Mouse (Mus musculus) brain, embryonic 14.5 days (tissue): ENCODE measurements around the gene Eipr1. TPM values are rescaled to one million over a fixed set of nuclear protein-coding genes. Genes with fewer than 3 reads are reported as not detected.

Source experiments
- DNase-seq: peaks from one replicate; pipeline ENCODE4 v3.0.0-alpha.2; 2011; ENCODE audit warnings: low read depth
- CTCF ChIP-seq: fragments of 200-500 bp; IDR thresholded peaks from 2 replicates; pipeline ENCODE4 v1.5.1; 2012; ENCODE audit warnings: inconsistent platforms, mild to moderate bottlenecking, moderate library complexity, borderline replicate concordance; ENCODE audit not compliant: insufficient read depth, insufficient read length; ENCODE audit errors: extremely low read depth
- POLR2A ChIP-seq: fragments of 200-500 bp; IDR thresholded peaks from 2 replicates; pipeline ENCODE4 v1.6.1; 2012; ENCODE audit warnings: mild to moderate bottlenecking, inconsistent platforms, borderline replicate concordance; ENCODE audit not compliant: poor library complexity, insufficient read depth, insufficient read length, severe bottlenecking; ENCODE audit errors: extremely low read depth
- polyA plus RNA-seq: library from polyadenylated mRNA; depleted of rRNA; stranded (reverse); fragments of >200 nt; gene quantifications from 2 replicates; pipeline ENCODE4 v1.2.3, GENCODE M21; 2012

Gene Eipr1
- polyA plus RNA-seq, 1 experiment, result 57.1 TPM

GRCm38 (mm10) chr12:28734271-28734670 is 17.3 kb upstream of the Eipr1 start:
- TF ChIP-seq POLR2A (no peak), CTCF (no peak)

GRCm38 (mm10) chr12:28735293-28735692 is 16.3 kb upstream of the Eipr1 start:
- TF ChIP-seq POLR2A (no peak), CTCF (no peak)
- DNase-seq, result no peak

More at GRCm38 (mm10) chr12:28734271-28734670, 17.3 kb upstream of the Eipr1 start:
- DNase-seq, result no peak

DNA sequence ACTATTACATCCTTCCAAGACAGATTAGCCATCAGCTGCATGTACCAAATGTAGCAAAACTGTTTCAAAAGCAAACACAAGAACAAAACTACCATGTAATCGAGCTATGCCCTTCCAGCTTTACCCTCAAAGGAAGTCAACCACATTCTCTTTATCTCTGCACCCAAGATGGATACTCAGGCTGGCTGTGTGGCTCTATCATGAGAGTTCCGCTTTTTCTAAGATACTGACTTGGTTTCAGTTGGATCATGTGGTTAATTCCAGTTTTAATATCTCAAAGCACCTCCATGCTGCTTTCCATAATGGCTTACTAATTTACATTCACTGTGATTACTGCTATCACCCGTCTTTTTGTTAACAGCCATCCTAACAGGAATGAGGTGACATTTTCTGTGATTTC is 8.3 kb upstream of the Eipr1 start:
- peak; percentile 22 for DNase-seq
- TF ChIP-seq POLR2A, result no peak
- no peak for TF ChIP-seq CTCF

- no peak for TF ChIP-seq CTCF
- TF ChIP-seq POLR2A, result peak; percentile 40; the same call in 1 of the 2 replicates
These were observed 1.5 kb upstream of the Eipr1 start, which contains the start of gene Trappc12 for GRCm38 (mm10) chr12:28750021-28750633. Gene Trappc12 (minus strand): TSS chr12:28750472.

DNA sequence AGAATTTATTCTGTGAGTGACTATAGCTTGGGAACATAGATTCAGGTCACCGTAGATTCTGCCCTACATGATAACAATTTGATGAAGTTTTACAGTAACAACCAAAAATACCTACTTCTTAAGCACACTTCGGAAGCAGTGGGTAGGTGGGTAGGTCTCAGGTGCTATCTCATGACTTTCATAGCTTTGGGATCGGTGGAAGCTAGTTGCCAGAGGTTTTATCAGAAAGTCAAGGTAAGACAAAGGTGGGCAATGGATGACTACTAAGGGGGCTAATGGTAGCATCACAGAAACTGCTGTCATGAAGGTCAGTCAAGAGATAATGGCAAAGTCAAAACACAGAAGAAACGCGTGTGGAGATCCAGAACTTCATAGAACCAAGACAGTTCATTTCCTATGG is 727 bp upstream of the Eipr1 start:
- DNase-seq, result no peak
- no peak for TF ChIP-seq CTCF
- TF ChIP-seq POLR2A, result no peak

More at GRCm38 (mm10) chr12:28750021-28750633, 1.5 kb upstream of the Eipr1 start, which contains the start of gene Trappc12:
- peak; percentile 98 for DNase-seq

GRCm38 (mm10) chr12:28756019-28756418 is 4.4 kb downstream of the Eipr1 start:
- no peak for DNase-seq
- no peak for TF ChIP-seq CTCF
- TF ChIP-seq POLR2A, result no peak

DNA sequence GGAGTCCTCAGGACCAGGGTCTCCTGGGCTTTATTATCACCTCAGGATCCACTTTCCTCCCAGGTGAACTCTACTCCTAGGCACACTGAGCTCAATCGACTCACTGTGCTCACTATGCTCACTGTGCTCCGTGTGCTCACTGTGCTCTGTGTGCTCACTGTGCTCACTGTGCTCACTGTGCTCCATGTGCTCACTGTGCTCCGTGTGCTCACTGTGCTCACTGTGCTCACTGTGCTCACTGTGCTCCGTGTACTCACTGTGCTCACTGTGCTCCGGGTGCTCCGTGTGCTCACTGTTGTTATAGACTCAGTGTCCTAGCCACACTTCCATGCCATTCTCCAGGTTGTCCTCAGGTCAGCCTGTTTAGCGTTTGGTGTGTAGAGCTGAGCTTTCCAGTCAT is 18.4 kb downstream of the Eipr1 start:
- DNase-seq, result no peak
- TF ChIP-seq CTCF (no peak), POLR2A (no peak)

- peak; percentile 62 for DNase-seq
These were observed 22.2 kb downstream of the Eipr1 start for GRCm38 (mm10) chr12:28773815-28774214.

DNA sequence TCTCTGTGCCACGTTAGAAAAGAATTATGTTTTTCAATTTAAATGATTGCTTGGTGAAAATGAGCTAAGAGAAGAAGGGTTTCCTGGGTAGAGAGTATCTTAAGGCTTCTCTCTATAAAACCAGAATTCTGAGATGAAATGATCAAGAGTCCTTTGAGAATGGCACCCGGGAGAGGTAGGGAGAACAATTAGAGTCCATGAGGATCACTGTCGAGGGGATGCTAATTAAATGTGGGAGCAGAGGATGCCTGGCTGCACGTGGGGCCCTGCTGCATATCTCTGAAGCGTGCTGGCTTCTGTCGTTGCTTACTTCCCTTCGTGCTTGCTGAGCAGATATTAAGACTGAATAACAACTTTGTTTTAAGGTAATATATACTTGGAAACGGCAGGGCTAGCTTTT is 23.5 kb downstream of the Eipr1 start:
- DNase-seq, result peak; percentile 53
- TF ChIP-seq POLR2A (no peak), CTCF (no peak)

More at GRCm38 (mm10) chr12:28773815-28774214, 22.2 kb downstream of the Eipr1 start:
- TF ChIP-seq CTCF (peak; percentile 44; the same call in 1 of the 2 replicates), POLR2A (no peak)

- no peak for TF ChIP-seq POLR2A
- TF ChIP-seq CTCF, result no peak
- no peak for DNase-seq
These were observed 24.0 kb downstream of the Eipr1 start for GRCm38 (mm10) chr12:28775627-28776026.

- TF ChIP-seq CTCF, result no peak
- no peak for DNase-seq
These were observed 28.6 kb downstream of the Eipr1 start for GRCm38 (mm10) chr12:28780180-28780579.

- DNase-seq, result no peak
- TF ChIP-seq CTCF (no peak), POLR2A (no peak)
These were observed 31.0 kb downstream of the Eipr1 start for GRCm38 (mm10) chr12:28782637-28783036.

DNA sequence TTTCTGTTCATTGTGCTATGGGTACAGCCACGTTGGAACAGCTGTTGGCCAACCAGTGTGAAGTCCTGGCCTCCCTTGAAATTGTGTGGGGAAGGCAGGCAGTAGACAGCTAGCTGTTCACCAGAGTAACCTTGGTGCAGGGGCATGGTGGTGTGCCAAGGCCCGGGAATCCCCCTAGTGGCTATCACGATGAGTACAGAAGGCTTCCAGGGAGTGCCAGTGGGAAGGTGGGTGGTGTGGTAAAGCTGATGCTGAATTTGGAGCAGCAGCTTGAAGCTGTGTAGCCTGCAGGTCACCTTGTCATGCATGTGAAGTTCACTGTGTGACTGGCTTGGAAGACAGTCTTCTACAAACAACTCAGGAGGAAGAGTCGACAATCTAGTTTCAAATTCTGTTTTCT is 32.8 kb downstream of the Eipr1 start:
- TF ChIP-seq CTCF (peak; percentile 59), POLR2A (no peak)
- peak; percentile 34 for DNase-seq

DNA sequence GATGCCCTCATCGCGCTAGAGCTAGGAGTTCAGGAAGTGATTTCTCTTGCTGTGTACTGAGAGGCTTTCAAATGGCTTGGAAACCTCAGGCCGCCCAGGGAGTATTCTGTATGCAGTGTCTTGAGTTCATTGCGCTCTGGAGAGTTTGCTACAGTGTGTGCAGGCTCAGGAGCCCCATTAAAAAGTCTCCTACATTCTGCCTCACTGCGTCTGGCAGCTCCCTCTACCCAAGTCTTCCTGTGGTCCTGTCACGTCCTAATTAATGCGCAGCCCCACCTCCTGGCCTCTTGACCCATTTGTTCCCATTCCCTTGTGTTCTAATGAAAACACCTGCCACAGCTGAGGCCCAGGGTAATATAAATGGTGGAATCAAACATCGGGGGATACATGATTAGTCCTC is 33.3 kb downstream of the Eipr1 start:
- TF ChIP-seq POLR2A (no peak), CTCF (no peak)
- DNase-seq, result peak; percentile 42
